Mouse (Mus musculus) adrenal gland, postnatal 36 days (tissue): ENCODE data around the gene Oscp1. TPM values are rescaled to one million over a fixed set of nuclear protein-coding genes. Genes with fewer than 3 reads are reported as not detected.

Experiments used
- DNase-seq, 2 experiments: peaks; one replicate each; pipeline ENCODE4 v3.0.0; 2021; ENCODE audit warnings: mixed read lengths in 1 of 2
- total RNA-seq, 2 experiments: library from RNA; stranded (reverse); gene quantifications; 2 replicates each; pipeline ENCODE4 v1.2.3; 2021

Oscp1 gene
- total RNA-seq, 2 experiments from 2014 or later = 9.7 to 15.2 TPM

DNA sequence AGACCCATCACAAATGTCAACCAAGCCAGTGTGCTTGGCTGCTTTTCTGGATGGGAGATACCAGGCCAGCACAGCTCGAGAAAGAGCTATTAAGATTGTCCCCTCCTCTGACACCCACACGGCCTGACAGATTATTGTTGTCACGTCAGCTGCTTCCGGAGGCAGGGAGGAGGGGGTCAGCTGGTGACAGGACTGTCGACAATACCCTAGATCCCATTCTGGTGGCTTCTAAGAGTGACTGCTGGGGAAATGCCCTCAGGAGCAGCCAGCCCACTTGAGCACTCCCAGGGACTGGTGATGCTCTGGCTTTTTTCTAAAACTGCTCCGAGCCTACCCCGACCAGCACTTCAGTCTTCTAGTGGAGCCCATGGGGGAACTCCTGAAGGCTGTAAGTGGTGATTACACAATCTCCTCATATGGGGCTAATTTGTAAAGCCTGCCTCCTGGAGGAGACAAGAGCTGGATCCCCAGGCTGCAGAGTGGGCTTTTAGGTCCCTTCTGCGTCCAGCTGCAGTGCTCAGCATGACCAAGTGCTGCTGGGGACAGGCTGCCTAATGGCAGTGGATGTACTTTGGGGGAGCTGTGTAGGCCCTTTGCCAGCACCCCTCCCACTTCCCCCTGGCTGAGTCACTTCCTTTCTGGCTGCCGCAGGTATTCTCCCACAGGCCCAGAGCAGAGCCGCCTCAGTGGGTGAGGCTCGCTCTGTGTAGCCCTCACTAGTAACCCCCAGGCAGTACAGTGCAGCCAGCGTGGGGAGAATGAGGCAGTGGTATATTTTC lies 52.2 kb downstream of the Oscp1 start:
- peak; percentile 87 to 91 for DNase-seq

DNA sequence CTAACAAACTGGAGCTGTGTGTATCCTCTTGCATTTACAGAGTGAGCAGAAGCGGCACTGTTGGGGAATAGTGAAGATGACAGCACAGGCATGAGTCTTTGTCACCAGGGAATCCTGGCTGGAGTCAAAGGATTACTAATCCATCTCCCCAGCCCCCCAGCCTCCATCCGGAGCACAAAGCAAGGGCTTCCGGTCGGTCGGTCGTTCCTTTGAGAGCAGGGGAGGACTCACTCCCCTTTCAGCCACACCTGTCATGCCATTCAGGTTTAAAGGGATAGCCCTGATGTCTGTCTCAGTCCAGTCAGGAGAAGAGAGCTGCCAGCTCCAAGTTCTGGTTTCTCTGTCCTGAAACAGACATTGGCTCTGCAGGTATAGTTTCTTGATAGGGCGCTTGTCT lies 52.8 kb downstream of the Oscp1 start:
- DNase-seq = peak; percentile 55 to 71

DNA sequence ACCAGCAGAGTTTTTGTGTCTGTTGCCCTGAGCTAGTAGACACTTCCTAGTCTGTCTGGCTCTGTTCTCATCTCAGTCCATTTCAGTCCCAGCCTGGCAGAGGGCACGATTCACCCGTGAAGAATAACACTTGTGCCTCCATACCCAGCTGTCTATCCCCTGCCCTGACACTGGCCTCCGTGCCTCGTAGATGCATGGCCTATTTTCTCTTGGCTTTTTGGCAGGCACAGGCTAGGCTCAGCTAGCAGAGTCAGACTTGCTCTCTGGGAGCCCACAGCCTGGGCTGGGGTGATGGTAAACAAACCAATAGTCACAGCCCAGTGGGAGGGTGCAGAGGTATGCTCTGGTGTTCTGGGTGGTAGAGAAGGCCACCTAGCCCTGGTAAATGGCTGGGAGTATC lies 54.9 kb downstream of the Oscp1 start:
- DNase-seq = no peak

DNA sequence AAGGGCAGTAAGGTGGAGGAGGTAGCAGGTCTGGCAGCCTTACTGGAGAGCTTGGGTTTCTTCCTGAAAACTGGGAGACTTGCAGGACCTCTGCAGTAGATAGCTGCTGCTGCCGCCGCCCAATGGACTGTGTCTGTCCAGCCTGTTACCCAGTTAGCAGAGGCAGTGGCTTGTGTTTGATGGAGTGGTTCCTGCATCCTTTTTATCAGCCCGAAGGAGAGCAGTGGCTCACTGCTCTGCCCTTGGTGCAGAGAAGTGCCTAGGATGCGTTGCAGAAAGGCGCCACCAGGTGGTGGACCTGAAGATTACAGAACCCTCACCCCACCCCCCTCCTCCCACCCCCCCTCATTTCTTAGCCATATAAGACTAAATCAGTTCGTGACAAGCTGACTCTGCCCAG lies 55.6 kb downstream of the Oscp1 start:
- peak; percentile 71 to 84 for DNase-seq

DNA sequence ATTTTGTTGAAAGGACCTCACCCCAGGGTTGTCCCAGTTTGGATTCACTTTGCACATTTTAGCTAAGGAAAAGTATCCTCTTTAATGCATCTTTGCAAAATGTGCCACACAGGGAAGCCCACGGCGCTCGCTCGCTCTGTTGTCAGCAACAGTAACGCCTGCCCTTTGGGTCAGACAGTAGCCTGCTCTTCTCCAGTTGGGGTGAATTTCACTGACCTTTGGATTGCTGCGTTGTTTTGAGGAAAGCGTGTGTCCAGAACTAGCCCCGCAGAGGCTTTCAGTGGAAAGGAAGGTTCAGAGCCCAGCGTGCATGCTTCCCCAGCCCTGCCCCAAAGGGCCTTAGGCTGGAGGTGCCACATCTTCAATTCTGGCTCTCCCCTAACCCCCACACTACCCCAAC lies 57.0 kb downstream of the Oscp1 start:
- DNase-seq = no peak

DNA sequence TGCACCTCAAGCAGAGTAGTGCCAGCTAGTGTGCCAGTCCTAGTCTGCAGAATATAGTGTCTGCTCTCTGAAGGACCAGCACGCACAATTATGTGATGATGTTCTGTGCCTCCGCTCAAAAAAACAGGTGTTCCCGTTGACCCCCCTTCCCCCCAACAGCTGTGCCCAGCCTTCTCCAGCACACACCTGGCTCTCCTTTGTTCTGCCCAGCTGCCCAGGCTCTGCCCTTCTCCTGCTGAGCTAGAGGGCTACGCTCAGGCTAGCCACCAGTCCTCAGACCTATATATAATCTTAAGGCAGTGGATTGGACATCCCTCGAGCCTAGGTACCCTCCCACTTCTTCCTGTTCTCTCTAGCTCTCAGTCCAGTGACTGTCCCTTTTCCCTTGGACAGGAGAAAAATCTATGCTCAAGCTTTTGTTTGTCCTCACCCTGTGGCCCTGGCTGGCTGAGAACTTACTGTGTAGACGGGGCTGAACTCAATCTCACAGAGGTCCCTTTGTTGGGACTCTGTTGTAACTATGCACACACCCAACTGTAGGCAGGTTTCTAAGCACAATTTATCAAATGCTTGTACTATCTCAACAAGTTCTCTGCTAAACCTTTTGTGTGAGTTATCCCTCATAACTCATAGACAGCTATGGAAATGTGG lies 57.6 kb downstream of the Oscp1 start:
- no peak for DNase-seq

DNA sequence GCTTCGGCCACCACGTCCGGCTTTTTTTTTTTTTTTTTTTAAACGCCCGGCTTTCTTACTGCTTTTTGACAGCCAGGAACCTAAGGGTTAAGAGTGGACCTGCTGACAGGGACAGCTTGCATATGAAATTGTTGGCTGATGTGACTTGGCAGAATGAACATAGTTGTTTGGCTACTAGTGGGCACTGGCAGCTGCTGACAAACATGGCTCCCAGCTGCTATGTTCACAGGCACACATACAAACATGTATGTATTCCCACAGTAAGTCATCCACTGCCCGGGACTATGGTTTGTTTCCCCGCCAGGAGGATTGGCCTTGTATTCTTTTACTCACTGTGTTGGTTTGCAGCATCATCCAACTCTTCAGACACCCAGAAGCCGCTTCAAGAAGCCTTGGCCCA lies 58.8 kb downstream of the Oscp1 start:
- DNase-seq = no peak

DNA sequence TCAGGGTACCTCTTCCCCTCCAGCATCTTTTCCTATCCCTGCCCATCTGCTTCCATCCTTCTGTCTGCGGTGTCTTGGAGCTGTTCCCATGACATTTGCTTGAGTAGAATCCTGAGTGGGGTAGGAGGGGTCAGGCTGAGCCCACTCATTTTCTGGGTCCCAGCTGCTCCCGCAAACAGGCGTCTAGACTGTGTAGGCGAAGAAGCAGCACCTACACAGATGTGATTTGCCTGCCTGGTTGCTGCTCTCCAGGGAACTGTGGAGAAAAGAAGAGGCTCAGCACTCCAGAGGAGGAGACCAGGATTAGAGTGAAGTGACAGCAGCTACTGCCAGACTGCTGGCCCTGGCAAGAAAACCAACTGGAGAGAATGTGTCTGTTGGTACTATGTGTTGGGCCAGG lies 60.3 kb downstream of the Oscp1 start:
- DNase-seq = no peak

DNA sequence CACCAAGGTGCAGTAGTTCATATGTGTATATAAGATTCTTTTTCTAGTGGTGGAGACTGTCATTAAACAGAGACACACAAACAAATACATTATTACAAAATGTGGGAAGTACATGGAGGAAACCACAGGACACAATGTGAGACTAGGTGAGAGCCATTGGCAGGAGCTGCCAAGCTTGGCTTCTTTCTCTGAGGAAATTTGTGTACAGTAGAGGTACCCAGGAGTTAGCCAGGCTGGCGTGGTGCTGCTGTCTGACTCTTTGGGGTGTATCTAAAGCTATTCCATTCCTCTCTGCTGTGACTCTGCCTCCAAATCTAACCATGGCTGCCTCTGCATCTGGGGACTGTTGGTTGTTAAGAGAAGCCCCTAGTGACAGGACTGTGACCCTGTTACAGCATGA lies 60.7 kb downstream of the Oscp1 start:
- DNase-seq = no peak

DNA sequence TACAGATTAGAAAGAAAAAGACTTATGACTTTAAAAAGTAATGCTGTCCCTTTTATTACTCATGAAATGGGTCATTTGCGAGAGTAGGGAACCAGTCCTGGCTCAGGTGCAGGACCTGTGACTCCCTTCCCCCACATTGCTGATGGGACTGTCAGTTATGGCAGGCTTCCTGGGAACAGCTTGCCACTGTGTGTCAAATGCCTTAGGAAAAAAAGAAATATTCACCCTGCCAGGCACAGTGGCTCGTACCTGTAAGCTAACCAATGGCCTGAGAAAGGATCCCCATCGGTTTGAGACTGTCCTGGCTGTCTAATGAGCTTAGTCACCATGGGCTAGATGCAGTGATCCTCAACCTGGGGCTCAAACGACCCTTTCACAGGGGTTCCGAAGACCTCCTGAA lies 61.7 kb downstream of the Oscp1 start:
- DNase-seq = no peak

DNA sequence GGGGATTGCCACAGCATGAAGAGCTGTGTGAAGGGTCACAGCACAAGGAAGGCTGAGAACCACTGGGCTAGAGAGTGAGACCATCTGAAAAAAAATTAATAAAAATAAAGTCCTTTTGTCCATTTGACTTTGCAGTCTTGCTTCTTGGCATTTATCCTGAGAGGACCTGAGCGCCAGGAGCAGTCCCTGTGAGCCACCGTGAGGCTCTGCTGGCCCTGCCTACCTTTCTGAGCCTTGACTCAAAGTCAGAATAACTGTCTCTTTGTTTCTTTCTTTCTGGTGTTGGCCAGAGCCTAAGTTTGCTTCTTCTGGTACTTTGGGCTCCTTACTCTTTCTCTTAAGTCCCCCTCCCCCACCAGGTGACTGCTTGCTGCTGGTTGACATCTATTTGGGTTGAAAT lies 62.1 kb downstream of the Oscp1 start:
- no peak for DNase-seq

DNA sequence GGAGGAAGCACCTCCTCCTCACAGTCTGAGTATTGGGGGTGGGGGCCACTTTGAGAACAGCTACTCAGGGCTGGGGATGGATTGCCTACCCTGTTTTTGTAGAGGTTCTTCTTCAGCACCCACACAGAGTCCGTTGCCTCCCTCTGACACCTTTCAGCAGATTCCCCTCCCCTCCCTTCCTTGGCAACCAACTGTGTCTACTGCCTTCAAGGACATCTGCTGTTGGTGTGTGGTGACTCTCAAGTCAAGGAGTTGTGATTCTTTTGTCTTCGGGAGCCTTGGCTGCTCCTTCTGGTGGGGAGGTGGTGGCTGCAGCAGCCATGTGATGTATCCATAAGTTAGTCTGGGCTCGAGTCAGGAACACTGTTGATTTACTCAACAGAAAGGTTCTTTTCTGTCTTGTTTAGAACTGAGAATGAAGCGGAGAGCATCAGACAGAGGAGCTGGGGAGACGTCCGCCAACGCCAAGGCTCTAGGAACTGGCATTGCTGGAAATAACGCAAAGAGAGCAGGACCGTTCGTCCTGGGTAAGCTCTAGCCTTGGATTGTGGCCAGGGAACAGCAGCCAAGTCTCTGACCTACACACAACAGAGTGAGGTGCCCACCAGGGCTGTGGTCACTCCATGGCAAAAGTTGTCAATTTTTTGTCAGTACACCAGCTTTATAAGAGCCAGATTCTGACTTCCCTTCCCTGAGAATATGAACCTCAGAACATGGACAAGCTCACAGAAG lies 65.1 kb downstream of the Oscp1 start:
- peak; percentile 49 to 60 for DNase-seq

DNA sequence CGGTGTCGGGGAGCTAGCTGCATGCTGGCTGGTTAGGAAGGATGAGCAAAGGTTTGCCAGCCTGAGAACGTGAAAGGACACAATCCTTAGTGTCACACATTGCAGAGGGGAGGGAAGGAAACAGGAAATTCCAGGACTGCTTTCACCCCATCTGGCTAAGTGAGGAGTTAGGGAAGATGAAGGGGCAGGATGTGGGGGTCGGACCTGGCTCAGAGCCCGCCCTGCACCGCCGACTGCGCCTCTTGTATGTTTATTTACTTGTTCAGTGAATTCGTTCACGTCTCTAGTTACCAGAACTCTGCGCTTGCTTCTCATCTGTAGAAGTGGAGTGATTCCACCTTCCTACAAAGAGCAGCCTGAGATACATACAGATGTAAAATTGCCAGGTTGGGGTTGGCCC lies 72.1 kb downstream of the Oscp1 start:
- no peak for DNase-seq

DNA sequence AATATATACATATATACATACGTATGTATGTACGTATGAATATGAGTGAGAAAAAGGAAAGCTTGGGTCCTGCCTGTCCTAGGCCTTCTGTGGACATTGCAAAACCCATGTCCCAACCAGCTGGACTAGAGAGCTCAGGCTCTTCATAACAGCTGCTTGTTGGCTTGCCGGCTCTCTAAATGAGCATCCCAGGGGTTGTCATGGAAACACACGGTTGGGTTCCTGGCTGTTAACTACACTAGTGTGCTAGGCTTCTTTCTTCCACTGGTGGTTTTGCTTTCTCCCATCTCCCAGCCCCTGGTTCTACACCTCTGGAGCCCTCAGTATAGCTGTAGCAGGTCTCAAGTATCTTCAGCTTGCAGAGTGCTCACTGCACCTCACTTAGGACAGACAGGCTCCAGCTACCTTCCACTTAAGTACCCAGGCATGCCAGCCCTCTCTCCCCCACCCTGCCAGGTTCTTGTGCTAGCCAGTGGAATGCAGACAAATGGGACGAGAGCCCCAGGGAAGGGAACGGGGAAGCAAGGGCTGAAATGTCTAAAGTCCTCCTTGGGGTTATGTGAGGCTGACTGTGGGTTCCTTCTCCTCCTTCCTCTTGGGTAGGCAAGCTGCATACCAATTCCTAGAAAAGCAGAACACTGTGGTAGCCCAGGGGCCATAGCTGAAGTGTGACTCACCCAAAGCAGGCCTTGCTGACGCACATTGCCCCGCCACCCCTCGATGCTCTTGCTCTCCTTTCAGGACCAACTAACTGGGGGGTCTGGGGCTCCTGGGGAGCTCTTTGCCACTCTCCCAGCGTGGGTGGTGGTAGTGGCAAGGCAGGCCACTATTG lies 73.1 kb downstream of the Oscp1 start:
- DNase-seq = peak; percentile 73 to 77

DNA sequence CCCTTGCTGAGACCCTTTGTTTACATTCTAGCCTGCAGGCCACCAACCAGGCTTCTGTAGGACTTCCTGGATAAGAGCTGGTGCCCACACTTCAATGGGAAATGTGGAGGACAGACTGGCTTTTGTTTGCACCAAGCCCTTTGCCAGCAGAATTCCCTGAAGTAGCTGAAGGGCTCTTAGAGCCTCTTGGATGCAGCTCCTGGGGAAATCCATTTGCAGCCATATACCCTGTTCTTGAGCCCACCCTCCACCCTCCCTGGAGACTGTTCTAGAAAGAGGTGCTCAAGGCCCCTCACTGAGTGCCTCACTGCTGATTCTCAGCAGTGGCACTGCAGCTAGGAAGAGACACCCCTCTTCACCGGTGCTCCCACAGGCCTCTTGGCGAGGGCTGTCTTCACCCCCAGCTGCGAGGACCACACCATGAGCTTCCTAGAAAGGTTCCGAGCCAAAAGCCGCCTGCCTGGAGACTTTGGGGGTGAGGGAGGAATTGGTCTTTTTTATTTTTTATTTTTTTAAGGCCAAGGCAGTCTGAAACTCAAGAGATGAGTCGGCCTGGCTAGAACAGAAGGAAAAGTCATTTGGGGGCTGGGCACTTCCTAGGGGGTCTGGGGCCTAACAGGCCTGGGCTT lies 74.4 kb downstream of the Oscp1 start:
- no peak for DNase-seq

DNA sequence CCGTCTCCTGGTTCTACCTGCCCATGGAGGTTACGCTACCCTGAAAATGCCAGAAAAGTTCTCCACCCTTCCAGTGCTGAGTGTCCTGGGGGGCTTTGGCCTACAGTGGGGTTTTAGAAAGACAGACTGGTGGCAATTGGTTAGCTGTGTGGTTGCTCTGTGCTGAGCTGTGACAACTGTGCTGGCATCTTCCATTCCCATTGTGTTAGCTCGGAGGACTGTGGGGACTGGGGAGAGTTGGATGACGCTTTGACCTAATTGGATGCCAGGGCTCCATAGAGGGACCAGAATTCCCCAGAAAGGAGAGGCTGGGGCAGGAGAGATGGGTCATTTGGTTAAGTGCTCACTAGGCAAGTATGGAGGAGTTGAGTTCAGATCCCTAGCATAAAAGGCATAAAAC lies 75.9 kb downstream of the Oscp1 start:
- DNase-seq = no peak

DNA sequence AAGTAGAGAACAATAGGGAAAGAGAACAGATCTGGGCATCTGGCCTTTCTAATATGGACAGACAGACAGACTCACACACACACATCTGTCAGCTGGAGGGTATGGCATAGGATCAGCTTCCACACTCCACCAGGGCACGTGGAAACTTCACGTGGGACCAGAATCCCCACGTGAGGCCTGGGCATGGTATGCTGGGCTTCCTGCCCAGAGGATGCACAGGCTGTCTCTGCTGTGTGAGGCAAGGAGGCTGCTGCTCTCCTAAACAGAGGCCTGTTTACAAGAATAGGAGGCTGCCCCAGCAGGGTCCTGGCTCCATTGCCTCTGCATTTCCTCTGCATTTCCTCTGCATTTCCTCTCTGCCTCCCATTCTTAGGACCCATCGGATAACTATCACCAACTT lies 76.3 kb downstream of the Oscp1 start:
- no peak for DNase-seq

DNA sequence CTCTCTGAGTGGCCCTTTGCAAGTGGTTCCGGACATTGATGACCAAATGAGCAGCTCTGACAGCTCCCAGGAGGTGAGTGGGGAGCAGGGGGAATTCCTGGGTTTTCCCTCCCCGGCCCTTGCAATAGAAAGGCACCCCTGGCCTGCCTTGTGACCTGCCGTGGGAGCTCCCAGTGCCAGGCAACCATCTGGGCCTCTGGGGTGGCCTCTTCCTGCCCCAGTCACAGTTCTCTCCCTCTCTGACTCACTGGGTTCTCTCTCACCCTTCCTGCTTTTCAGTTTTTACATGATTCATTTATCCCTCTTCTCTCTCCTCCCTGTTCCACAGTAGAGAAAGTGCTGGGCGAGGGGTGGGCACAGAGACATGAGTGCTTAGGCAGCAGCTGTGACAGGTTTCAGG lies 79.4 kb downstream of the Oscp1 start:
- DNase-seq = no peak

DNA sequence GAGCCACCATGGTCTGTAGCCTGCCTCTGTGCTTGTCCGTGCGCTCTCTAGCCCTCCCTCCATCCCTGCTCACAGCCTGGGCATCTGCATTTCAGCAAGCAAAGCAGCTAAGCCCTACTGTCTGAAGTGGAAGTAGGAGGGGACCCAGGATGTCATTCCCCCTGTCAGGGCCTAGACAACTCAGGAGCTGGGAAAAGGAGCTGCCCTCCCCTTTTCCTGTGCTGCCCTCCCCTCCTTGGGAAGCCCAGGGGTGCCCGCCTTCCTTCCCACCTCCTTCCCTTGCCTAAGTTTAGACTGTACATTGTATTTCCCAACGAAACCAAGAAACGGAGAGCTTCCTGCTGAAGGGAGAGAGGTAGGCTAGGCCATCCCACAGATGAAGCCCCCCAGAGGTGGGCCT lies 82.7 kb downstream of the Oscp1 start:
- DNase-seq = peak in 1 of 2 experiments; percentile 57
